Mouse (Mus musculus) ovary, adult 18-20 months (tissue): ENCODE results near the gene Oma1.

Experiments used
- DNase-seq: peaks from one replicate; pipeline ENCODE4 v3.0.0; 2022; ENCODE audit warnings: low spot score, mixed read lengths

The Oma1 gene

GRCm38 (mm10) chr4:103313587-103314525 is at the start of gene Oma1:
TSS of gene Oma1 (plus strand) at chr4:103313812.
- peak; percentile 96 for DNase-seq

GRCm38 (mm10) chr4:103263812-103264396 is 49.7 kb upstream of the Oma1 start:
- no peak for DNase-seq

GRCm38 (mm10) chr4:103265166-103265565 is 48.4 kb upstream of the Oma1 start:
- DNase-seq, result no peak

GRCm38 (mm10) chr4:103269336-103269735 is 44.3 kb upstream of the Oma1 start:
- DNase-seq, result no peak

- DNase-seq, result no peak
Observed at GRCm38 (mm10) chr4:103273021-103273420, 40.6 kb upstream of the Oma1 start.

GRCm38 (mm10) chr4:103288342-103288741 is 25.3 kb upstream of the Oma1 start:
- no peak for DNase-seq

GRCm38 (mm10) chr4:103290763-103291162 is 22.8 kb upstream of the Oma1 start, which contains the start of gene 4921539E11Rik:
TSS of gene 4921539E11Rik (minus strand) at chr4:103290863.
- DNase-seq, result no peak

- no peak for DNase-seq
Observed at GRCm38 (mm10) chr4:103299342-103299741, 14.3 kb upstream of the Oma1 start.

- DNase-seq, result no peak
Observed at GRCm38 (mm10) chr4:103303851-103304250, 9.8 kb upstream of the Oma1 start.

- no peak for DNase-seq
Observed at GRCm38 (mm10) chr4:103314526-103314910, 906 bp downstream of the Oma1 start.

- DNase-seq, result no peak
Observed at GRCm38 (mm10) chr4:103315861-103316260, 2.2 kb downstream of the Oma1 start.

GRCm38 (mm10) chr4:103321461-103321860 is 7.8 kb downstream of the Oma1 start:
- DNase-seq, result no peak

- DNase-seq, result no peak
Observed at GRCm38 (mm10) chr4:103324688-103325451, 11.3 kb downstream of the Oma1 start.

GRCm38 (mm10) chr4:103326994-103327393 is 13.4 kb downstream of the Oma1 start:
- DNase-seq, result no peak

- DNase-seq, result no peak
Observed at GRCm38 (mm10) chr4:103329348-103329747, 15.7 kb downstream of the Oma1 start.

GRCm38 (mm10) chr4:103335134-103335533 is 21.5 kb downstream of the Oma1 start:
- DNase-seq, result no peak

- no peak for DNase-seq
Observed at GRCm38 (mm10) chr4:103340726-103341125, 27.1 kb downstream of the Oma1 start.

- no peak for DNase-seq
Observed at GRCm38 (mm10) chr4:103341620-103342019, 28.0 kb downstream of the Oma1 start.

- no peak for DNase-seq
Observed at GRCm38 (mm10) chr4:103346058-103346457, 32.4 kb downstream of the Oma1 start.

GRCm38 (mm10) chr4:103346849-103347248 is 33.2 kb downstream of the Oma1 start:
- DNase-seq, result no peak

GRCm38 (mm10) chr4:103349219-103349618 is 35.6 kb downstream of the Oma1 start:
- no peak for DNase-seq

GRCm38 (mm10) chr4:103352926-103353325 is 39.3 kb downstream of the Oma1 start:
- no peak for DNase-seq
